Mouse (Mus musculus) liver, embryonic 15.5 days (tissue): Measurements from ENCODE around the gene Rfx2. TPM values are rescaled to one million over a fixed set of nuclear protein-coding genes. Genes with fewer than 3 reads are reported as not detected.

Experiments used
- ATAC-seq: fragments of 200-750 bp; cut with Nextera tagmentation; 2 replicates; pipeline ENCODE4 v1.8.0; 2017; ENCODE audit warnings: moderate number of reproducible peaks, mild to moderate bottlenecking, moderate library complexity; ENCODE audit not compliant: insufficient read depth
- H3K27ac ChIP-seq: fragments of 300-500 bp; sonication (generic); replicated peaks from 2 replicates; pipeline ENCODE4 v1.5.1; 2015; ENCODE audit warnings: mild to moderate bottlenecking, inconsistent platforms
- H3K27me3 ChIP-seq: fragments of 300-500 bp; sonication (generic); 2 replicates; pipeline ENCODE4 v1.6.1; 2015; ENCODE audit warnings: mild to moderate bottlenecking, inconsistent platforms
- H3K36me3 ChIP-seq: fragments of 300-500 bp; sonication (generic); replicated peaks from 2 replicates; pipeline ENCODE4 v1.6.1; 2015; ENCODE audit warnings: moderate library complexity, mild to moderate bottlenecking, inconsistent platforms
- H3K4me1 ChIP-seq: fragments of 300-500 bp; sonication (generic); replicated peaks from 2 replicates; pipeline ENCODE4 v1.6.1; 2015; ENCODE audit warnings: inconsistent platforms
- H3K4me2 ChIP-seq: fragments of 300-500 bp; sonication (generic); 2 replicates; pipeline ENCODE4 v1.6.1; 2015; ENCODE audit warnings: moderate library complexity, mild to moderate bottlenecking, inconsistent platforms
- H3K4me3 ChIP-seq: fragments of 300-500 bp; sonication (generic); replicated peaks from 2 replicates; pipeline ENCODE4 v1.5.1; 2015; ENCODE audit warnings: mild to moderate bottlenecking, inconsistent platforms
- H3K9ac ChIP-seq: fragments of 300-500 bp; sonication (generic); 2 replicates; pipeline ENCODE4 v1.6.1; 2015; ENCODE audit warnings: moderate library complexity, mild to moderate bottlenecking, inconsistent platforms
- H3K9me3 ChIP-seq: fragments of 300-500 bp; sonication (generic); replicated peaks from 2 replicates; pipeline ENCODE4 v1.6.1; 2016; ENCODE audit warnings: inconsistent platforms
- WGBS: fragments of 180-500 bp; shearing (Covaris S2); methylation state at CpG from one replicate; pipeline ENCODE4 v1.1.7; 2015; ENCODE audit warnings: mixed read lengths; ENCODE audit not compliant: insufficient replicate concordance; 5-methylcytosine and 5-hydroxymethylcytosine counted together
- polyA plus RNA-seq: library from polyadenylated mRNA; unstranded; fragments of >200 nt; fragmentation: Nextera tagmentation; extraction: Ambion mirVana; gene quantifications from 2 replicates; pipeline ENCODE4 v1.2.1, GENCODE M21; 2015

Gene Rfx2
- polyA plus RNA-seq, 1 experiment from 2014 or later = 11.9 TPM

- Histone ChIP-seq H3K4me2 (no peak overlapping the region), H3K4me3 (no peak overlapping the region), H3K27ac (no peak overlapping the region), H3K36me3 (no peaks in the 10 kb centered on the region), H3K4me1 (peaks cover 50% of the 10 kb centered on the region), H3K9ac (no peak overlapping the region), H3K9me3 (no peaks in the 10 kb centered on the region), H3K27me3 (peaks cover 28% of the 10 kb centered on the region)
- ATAC-seq = no peak
- 70% methylated on average over 1 of the region's 1 CpGs for WGBS
Observed at GRCm38 (mm10) chr17:56832918-56833317, 2.1 kb upstream of the Rfx2 start.

GRCm38 (mm10) chr17:56831111-56831816 is 451 bp upstream of the Rfx2 start:
- WGBS = under 1% methylated on average over 41 of the region's 42 CpGs
- peak overlapping the region; percentile 87 for H3K4me2 ChIP-seq
- H3K36me3 ChIP-seq = no peaks in the 10 kb centered on the region
- peak overlapping the region; percentile 58; the same call in 1 of the 2 replicates for H3K27ac ChIP-seq
- H3K4me3 ChIP-seq = peak overlapping the region; percentile 87
- peaks cover 17% of the 10 kb centered on the region; the same call in 1 of the 2 replicates for H3K27me3 ChIP-seq
- no peaks in the 10 kb centered on the region for H3K9me3 ChIP-seq
- ATAC-seq = peak; percentile 92
- H3K9ac ChIP-seq = peak overlapping the region; percentile 60
- peaks cover 60% of the 10 kb centered on the region for H3K4me1 ChIP-seq

- no peaks in the 10 kb centered on the region for H3K9me3 ChIP-seq
- H3K36me3 ChIP-seq = no peaks in the 10 kb centered on the region; the same call in 1 of the 2 replicates
- H3K27ac ChIP-seq = peak overlapping the region; percentile 94
- no peak for ATAC-seq
- H3K4me2 ChIP-seq = peak overlapping the region; percentile 83
- peaks cover 66% of the 10 kb centered on the region for H3K4me1 ChIP-seq
- 3% methylated on average over 27 of the region's 27 CpGs for WGBS
- H3K4me3 ChIP-seq = peak overlapping the region; percentile 87
- H3K27me3 ChIP-seq = peaks cover 17% of the 10 kb centered on the region; the same call in 1 of the 2 replicates
- H3K9ac ChIP-seq = peak overlapping the region; percentile 90
Observed at GRCm38 (mm10) chr17:56829795-56830194, 1.0 kb downstream of the Rfx2 start.

GRCm38 (mm10) chr17:56829171-56829570 is 1.6 kb downstream of the Rfx2 start:
- 31% methylated on average over 11 of the region's 11 CpGs for WGBS
- H3K4me1 ChIP-seq = peaks cover 73% of the 10 kb centered on the region

GRCm38 (mm10) chr17:56826718-56827117 is 4.1 kb downstream of the Rfx2 start:
- peak overlapping the region; percentile 33; the same call in 1 of the 2 replicates for H3K9ac ChIP-seq
- no peaks in the 10 kb centered on the region for H3K9me3 ChIP-seq
- H3K36me3 ChIP-seq = peaks cover 22% of the 10 kb centered on the region
- peak; percentile 60 for ATAC-seq
- peak overlapping the region; percentile 87 for H3K4me3 ChIP-seq
- H3K4me2 ChIP-seq = peak overlapping the region; percentile 83
- peaks cover 17% of the 10 kb centered on the region; the same call in 1 of the 2 replicates for H3K27me3 ChIP-seq
- H3K4me1 ChIP-seq = peaks cover 87% of the 10 kb centered on the region
- H3K27ac ChIP-seq = peak overlapping the region; percentile 94
- WGBS = 22% methylated on average over 2 of the region's 2 CpGs

More at GRCm38 (mm10) chr17:56829171-56829570, 1.6 kb downstream of the Rfx2 start:
- H3K36me3 ChIP-seq = peaks cover 3% of the 10 kb centered on the region
- H3K9ac ChIP-seq = peak overlapping the region; percentile 90
- no peak for ATAC-seq
- H3K4me2 ChIP-seq = peak overlapping the region; percentile 83
- no peaks in the 10 kb centered on the region for H3K9me3 ChIP-seq
- H3K27ac ChIP-seq = peak overlapping the region; percentile 94
- peaks cover 17% of the 10 kb centered on the region; the same call in 1 of the 2 replicates for H3K27me3 ChIP-seq
- peak overlapping the region; percentile 87 for H3K4me3 ChIP-seq

- Histone ChIP-seq H3K4me1 (peaks cover 78% of the 10 kb centered on the region), H3K4me3 (no peak overlapping the region), H3K27ac (no peak overlapping the region), H3K4me2 (no peak overlapping the region), H3K9me3 (no peaks in the 10 kb centered on the region), H3K27me3 (0 out of 2 replicates have a peak, but pooled peaks cover 6% of the 10 kb centered on the region), H3K36me3 (peaks cover 22% of the 10 kb centered on the region), H3K9ac (no peak overlapping the region)
- 63% methylated on average over 2 of the region's 2 CpGs for WGBS
- no peak for ATAC-seq
Observed at GRCm38 (mm10) chr17:56823352-56823751, 7.5 kb downstream of the Rfx2 start.

GRCm38 (mm10) chr17:56822380-56822779 is 8.4 kb downstream of the Rfx2 start:
- no peak for ATAC-seq
- no peak overlapping the region for H3K9ac ChIP-seq
- H3K4me3 ChIP-seq = no peak overlapping the region
- no peak overlapping the region for H3K4me2 ChIP-seq
- H3K27ac ChIP-seq = no peak overlapping the region; the same call in 1 of the 2 replicates
- peaks cover 22% of the 10 kb centered on the region for H3K36me3 ChIP-seq
- 73% methylated on average over 2 of the region's 2 CpGs for WGBS
- H3K4me1 ChIP-seq = peaks cover 77% of the 10 kb centered on the region
- H3K27me3 ChIP-seq = no peaks in the 10 kb centered on the region
- no peaks in the 10 kb centered on the region for H3K9me3 ChIP-seq

GRCm38 (mm10) chr17:56819694-56820111 is 11.1 kb downstream of the Rfx2 start:
- Histone ChIP-seq H3K9ac (no peak overlapping the region), H3K9me3 (no peaks in the 10 kb centered on the region), H3K36me3 (peaks cover 30% of the 10 kb centered on the region), H3K4me3 (no peak overlapping the region), H3K27me3 (no peaks in the 10 kb centered on the region), H3K4me2 (no peak overlapping the region), H3K4me1 (peaks cover 58% of the 10 kb centered on the region), H3K27ac (peak overlapping the region; percentile 41; the same call in 1 of the 2 replicates)
- no peak for ATAC-seq
- 63% methylated on average over 8 of the region's 8 CpGs for WGBS

- H3K27ac ChIP-seq = peak overlapping the region; percentile 41; the same call in 1 of the 2 replicates
- no peak for ATAC-seq
- no peaks in the 10 kb centered on the region for H3K27me3 ChIP-seq
- no peak overlapping the region for H3K4me3 ChIP-seq
- 73% methylated on average over 6 of the region's 6 CpGs for WGBS
- no peak overlapping the region for H3K9ac ChIP-seq
- H3K9me3 ChIP-seq = no peaks in the 10 kb centered on the region
- H3K36me3 ChIP-seq = peaks cover 26% of the 10 kb centered on the region
- H3K4me2 ChIP-seq = no peak overlapping the region
- H3K4me1 ChIP-seq = peaks cover 58% of the 10 kb centered on the region
Observed at GRCm38 (mm10) chr17:56819032-56819545, 11.7 kb downstream of the Rfx2 start.

GRCm38 (mm10) chr17:56818067-56818636 is 12.7 kb downstream of the Rfx2 start:
- Histone ChIP-seq H3K27ac (peak overlapping the region; percentile 52), H3K9me3 (no peaks in the 10 kb centered on the region), H3K4me1 (peaks cover 59% of the 10 kb centered on the region), H3K4me2 (peak overlapping the region; percentile 40), H3K36me3 (peaks cover 19% of the 10 kb centered on the region), H3K4me3 (peak overlapping the region; percentile 17), H3K9ac (no peak overlapping the region), H3K27me3 (no peaks in the 10 kb centered on the region)
- WGBS = 23% methylated on average over 11 of the region's 11 CpGs
- peak; percentile 61 for ATAC-seq

GRCm38 (mm10) chr17:56815057-56815345 is 15.8 kb downstream of the Rfx2 start:
- Histone ChIP-seq H3K36me3 (peaks cover 8% of the 10 kb centered on the region; the same call in 1 of the 2 replicates), H3K27ac (no peak overlapping the region), H3K4me3 (no peak overlapping the region), H3K27me3 (no peaks in the 10 kb centered on the region), H3K9ac (no peak overlapping the region), H3K4me1 (peaks cover 65% of the 10 kb centered on the region), H3K9me3 (no peaks in the 10 kb centered on the region), H3K4me2 (no peak overlapping the region)
- ATAC-seq = no peak
- 63% methylated on average over 3 of the region's 3 CpGs for WGBS
